Mouse (Mus musculus) embryonic fibroblast, embryonic 13.5 days (primary cell): ENCODE results near the gene Cdca3.

Source experiments
- CTCF ChIP-seq: IDR thresholded peaks from 2 replicates; pipeline ENCODE4 v1.5.1; 2011; ENCODE audit warnings: mild to moderate bottlenecking, control low read depth, low read length, moderate library complexity, borderline replicate concordance; ENCODE audit not compliant: insufficient read depth
- POLR2A ChIP-seq: IDR thresholded peaks from 2 replicates; pipeline ENCODE4 v1.6.1; 2011; ENCODE audit warnings: low read depth, mild to moderate bottlenecking, control low read depth, low read length, moderate library complexity

DNA sequence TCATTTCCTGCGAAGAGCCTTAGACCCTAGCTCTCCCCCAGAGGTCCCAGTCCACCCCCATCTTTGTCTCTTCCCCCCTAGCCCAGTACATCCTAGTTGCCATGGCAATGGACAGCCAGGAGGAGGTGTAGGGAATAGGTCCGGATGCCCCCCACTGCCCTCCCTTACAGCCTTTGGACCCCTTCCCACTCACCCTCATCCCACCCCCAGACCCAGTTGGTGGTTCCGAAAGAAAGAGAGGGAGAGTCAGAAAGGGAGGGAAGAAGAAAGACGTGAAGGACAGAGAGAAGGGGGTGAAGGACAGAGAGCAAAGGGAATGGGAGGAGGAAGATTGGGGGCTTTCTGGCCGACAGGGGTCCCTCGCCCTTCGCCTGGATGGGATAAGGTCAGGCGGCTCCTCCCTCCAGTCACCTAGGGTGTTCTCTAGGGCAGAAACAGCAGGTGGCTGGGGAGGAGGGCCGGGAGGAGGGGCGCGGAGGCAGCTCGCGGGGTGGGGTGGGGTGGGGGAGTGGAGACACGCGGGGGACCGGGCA lies 33.8 kb downstream of the Cdca3 start:
- TF ChIP-seq POLR2A (no peak), CTCF (no peak)
